Mouse (Mus musculus) liver, postnatal 0 days (tissue): ENCODE measurements at regions not wholly inside any gene's neighbourhood (a gene's known extent, or its start where the extent isn't known, plus 50 kb on each side); places are given as distances from the start of the nearest gene placed in this dataset.
"Not testable (repeated sequence)": the region's sequence is repeated elsewhere in the genome, so short reads cannot be mapped to it uniquely, and the experiment has no call there.

Source experiments
- CTCF ChIP-seq: sonication (generic); IDR thresholded peaks from 2 replicates; pipeline ENCODE4 v1.5.1; 2016; ENCODE audit warnings: antibody characterized with exemption, low read depth
- EP300 ChIP-seq: IDR thresholded peaks from 2 replicates; pipeline ENCODE4 v1.6.1; 2016; ENCODE audit warnings: antibody characterized with exemption, low read depth, mild to moderate bottlenecking

- TF ChIP-seq CTCF, EP300: not testable (repeated sequence)
Observed at GRCm38 (mm10) chr12:54516039-54516438, 140.3 kb downstream of the Sptssa start.
